Mouse (Mus musculus) liver, postnatal 0 days (tissue): ENCODE measurements at regions not wholly inside any gene's neighbourhood (a gene's known extent, or its start where the extent isn't known, plus 50 kb on each side); places are given as distances from the start of the nearest gene placed in this dataset.

Experiments used
- CTCF ChIP-seq: sonication (generic); IDR thresholded peaks from 2 replicates; pipeline ENCODE4 v1.5.1; 2016; ENCODE audit warnings: antibody characterized with exemption, low read depth
- EP300 ChIP-seq: IDR thresholded peaks from 2 replicates; pipeline ENCODE4 v1.6.1; 2016; ENCODE audit warnings: antibody characterized with exemption, low read depth, mild to moderate bottlenecking

DNA sequence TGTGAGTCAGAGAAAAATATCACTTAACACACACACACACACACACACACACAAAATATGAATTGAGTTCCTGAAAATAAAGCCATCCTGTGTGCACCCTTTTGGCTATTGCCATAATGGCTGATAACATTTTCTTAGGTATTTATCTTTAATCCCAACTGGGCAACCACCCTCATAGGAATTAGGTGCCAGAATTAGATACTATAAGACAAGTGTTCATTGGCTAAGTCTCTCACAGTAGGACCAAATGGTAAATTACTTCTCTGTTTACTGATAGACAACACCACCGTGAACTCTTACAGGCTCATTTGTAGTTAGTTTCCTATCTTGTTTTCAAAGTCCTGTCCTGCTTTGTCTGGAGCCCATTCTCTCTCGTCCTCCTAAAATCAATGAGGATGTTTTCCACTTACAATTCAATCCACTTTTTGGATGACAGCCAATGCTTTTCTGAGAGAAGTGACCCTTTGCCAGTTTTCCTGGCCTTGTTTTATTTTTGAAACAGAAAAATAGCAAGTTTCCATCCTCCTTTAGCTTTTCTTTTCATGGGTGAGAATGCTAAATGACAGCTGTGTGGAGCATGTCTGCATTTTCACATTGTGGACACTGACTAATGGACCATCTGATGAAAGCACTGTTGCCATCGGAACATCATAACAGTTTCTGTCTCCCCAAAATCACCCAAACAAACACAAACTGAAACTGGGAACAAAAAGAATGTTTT is 243.2 kb downstream of the Phf14 start:
- TF ChIP-seq EP300 (no peak), CTCF (no peak)
